In genomic region chr9:119094462-119095109, GRCm38 (mm10) we compare ENCODE assay signal across 16 mouse cellular contexts. TPM values are rescaled to one million over a fixed set of nuclear protein-coding genes. Genes with fewer than 3 reads are reported as not detected.
A peak's percentile ranks its signal among the peaks of the same experiment; 100 is the strongest.
DNase-seq lines count a peak whose midpoint lies in the region; ATAC-seq and TF ChIP-seq lines count a peak whose summit lies in the region.
"Had no signal": no experiment of that assay in that cellular context is flagged by ENCODE, and none has a peak within 500 bp of the region (broad histone marks: within the 10 kb centered on the region; RNA-seq: fewer than 3 reads in every experiment).

No protein-coding gene starts in this region.

- TF ChIP-seq CTCF in CH12.LX (conservative IDR thresholded peaks at IDR 0.05 in 1 of 2, IDR thresholded peaks at IDR 0.05 in 1 of 2; ENCODE audit: low read depth in 2 of 2, low read length in 2 of 2): no peak

- no peaks in the 10 kb centered on the region for H3K79me2 ChIP-seq in CH12.LX (replicated peaks; ENCODE audit: control insufficient read depth, extremely low read depth, insufficient read depth, poor library complexity, severe bottlenecking)

- peak; percentile 82 to 85 for DNase-seq in cerebellum, postnatal 10 days
- no peak for DNase-seq in cerebellum, adult 18-20 months
- DNase-seq in CH12.LX (ENCODE audit: extremely low read depth): no peak
- no peak for DNase-seq in MN1 (ENCODE audit: low spot score)
- no peak for DNase-seq in c-Kit-positive CD71-positive TER-119-positive erythroid progenitor cells, embryonic 14.5 days (ENCODE audit: low spot score)
- DNase-seq: cerebellum, adult 11-12 months; gastrocnemius, postnatal 36 days; spleen, adult 18-20 months; thymus, postnatal 36 days had no signal

- H3K27ac ChIP-seq in heart, embryonic 15.5 days: peak overlapping the region; percentile 85; the same call in 1 of the 2 replicates
- no peak overlapping the region for H3K27ac ChIP-seq in heart, embryonic 12.5 days (ENCODE audit: poor library complexity, severe bottlenecking)
- no peak overlapping the region for H3K27ac ChIP-seq in CH12.LX (ENCODE audit: insufficient read depth, low read depth)
- H3K27ac ChIP-seq in hindbrain, embryonic 15.5 days (replicated peaks): peak overlapping the region; percentile 74; the same call in 1 of the 2 replicates
- H3K27ac ChIP-seq: liver, embryonic 12.5 days; neural tube, embryonic 12.5 days had no signal

- no peak for TF ChIP-seq EP300 in CH12.LX (IDR thresholded peaks at IDR 0.05; ENCODE audit: low read length)

- H3K36me3 ChIP-seq in heart, embryonic 15.5 days: no peaks in the 10 kb centered on the region
- no peaks in the 10 kb centered on the region for H3K36me3 ChIP-seq in heart, embryonic 12.5 days
- no peaks in the 10 kb centered on the region for H3K36me3 ChIP-seq in CH12.LX (replicated peaks in 1 of 2; ENCODE audit: control insufficient read depth in 1 of 2, insufficient read depth in 1 of 2, low read length in 1 of 2)
- no peaks in the 10 kb centered on the region for H3K36me3 ChIP-seq in hindbrain, embryonic 15.5 days
- H3K36me3 ChIP-seq: intestine, embryonic 15.5 days; liver, embryonic 12.5 days; lung, embryonic 15.5 days; neural tube, embryonic 12.5 days had no signal

- dilution Hi-C loops in CH12.LX (cut with MboI; ENCODE audit: extremely low pct_ligation_motif_present, extremely low pct_unique_long_range_greater_than_20kb, low sequenced_read_pairs): no loop called here

- no peak overlapping the region for H3K9ac ChIP-seq in heart, embryonic 15.5 days
- H3K9ac ChIP-seq in heart, embryonic 12.5 days: no peak overlapping the region; the same call in 1 of the 2 replicates
- H3K9ac ChIP-seq in CH12.LX (ENCODE audit: insufficient read depth, low read depth): no peak overlapping the region
- no peak overlapping the region for H3K9ac ChIP-seq in hindbrain, embryonic 15.5 days
- H3K9ac ChIP-seq: intestine, embryonic 15.5 days; liver, embryonic 12.5 days had no signal

- WGBS in heart, embryonic 15.5 days: 71% methylated on average over 13 of the region's 13 CpGs
- 66% methylated on average over 13 of the region's 13 CpGs for WGBS in heart, embryonic 12.5 days
- WGBS in hindbrain, embryonic 15.5 days: 52% methylated on average over 13 of the region's 13 CpGs

- peaks cover 29% of the 10 kb centered on the region for H3K4me1 ChIP-seq in heart, embryonic 15.5 days (replicated peaks)
- peaks cover 32% of the 10 kb centered on the region for H3K4me1 ChIP-seq in heart, embryonic 12.5 days (replicated peaks)
- peaks cover 12 to 13% of the 10 kb centered on the region in 2 experiments for H3K4me1 ChIP-seq in CH12.LX (ENCODE audit: control insufficient read depth in 1 of 2, insufficient read depth in 2 of 2)
- peaks cover 38% of the 10 kb centered on the region for H3K4me1 ChIP-seq in hindbrain, embryonic 15.5 days (replicated peaks)

- no peaks in the 10 kb centered on the region for H3K9me3 ChIP-seq in heart, embryonic 15.5 days (replicated peaks)
- no peaks in the 10 kb centered on the region for H3K9me3 ChIP-seq in heart, embryonic 12.5 days (replicated peaks)
- no peaks in the 10 kb centered on the region for H3K9me3 ChIP-seq in CH12.LX (replicated peaks; ENCODE audit: low read length)
- H3K9me3 ChIP-seq in hindbrain, embryonic 15.5 days: no peaks in the 10 kb centered on the region
- H3K9me3 ChIP-seq: intestine, embryonic 15.5 days; liver, embryonic 12.5 days; lung, embryonic 15.5 days; neural tube, embryonic 12.5 days had no signal

- TF ChIP-seq RAD21 in CH12.LX (IDR thresholded peaks at IDR 0.05; ENCODE audit: low read depth, low read length): no peak

- no peak overlapping the region for H3K4me3 ChIP-seq in heart, embryonic 15.5 days
- H3K4me3 ChIP-seq in heart, embryonic 12.5 days: no peak overlapping the region
- no peak overlapping the region for H3K4me3 ChIP-seq in CH12.LX (replicated peaks in 1 of 3; ENCODE audit: low read depth in 2 of 3, low read length in 2 of 3, poor library complexity in 1 of 3)
- H3K4me3 ChIP-seq in hindbrain, embryonic 15.5 days: no peak overlapping the region
- H3K4me3 ChIP-seq: liver, embryonic 12.5 days; neural tube, embryonic 12.5 days had no signal

- no peak for ATAC-seq in heart, embryonic 15.5 days (replicated peaks; ENCODE audit: insufficient number of reproducible peaks, insufficient read depth, low FRiP score, low read depth)
- no peak for ATAC-seq in heart, embryonic 12.5 days (ENCODE audit: insufficient number of reproducible peaks, low FRiP score)
- peak; percentile 23; the same call in 1 of the 2 replicates for ATAC-seq in hindbrain, embryonic 15.5 days (ENCODE audit: low FRiP score, low read depth)
- ATAC-seq: intestine, embryonic 15.5 days; liver, embryonic 12.5 days had no signal

- in situ Hi-C loops in CH12.LX (cut with MboI; ENCODE audit: low pct_ligation_motif_present, low pct_unique_long_range_greater_than_20kb, low sequenced_read_pairs): no loop called here

- 0 out of 2 replicates have a peak, but pooled peaks cover 14% of the 10 kb centered on the region for H3K27me3 ChIP-seq in heart, embryonic 15.5 days
- 0 out of 2 replicates have a peak, but pooled peaks cover 10% of the 10 kb centered on the region for H3K27me3 ChIP-seq in heart, embryonic 12.5 days (replicated peaks)
- peaks cover 93% of the 10 kb centered on the region for H3K27me3 ChIP-seq in CH12.LX (replicated peaks)
- peaks cover 6% of the 10 kb centered on the region; the same call in 1 of the 2 replicates for H3K27me3 ChIP-seq in hindbrain, embryonic 15.5 days
- H3K27me3 ChIP-seq: intestine, embryonic 15.5 days had no signal

- no peak for TF ChIP-seq POLR2A in CH12.LX (IDR thresholded peaks at IDR 0.05; ENCODE audit: low read depth, low read length)

- H3K4me2 ChIP-seq in heart, embryonic 15.5 days: no peak overlapping the region
- H3K4me2 ChIP-seq in heart, embryonic 12.5 days: no peak overlapping the region
- H3K4me2 ChIP-seq in CH12.LX (ENCODE audit: insufficient read depth, low read depth, poor library complexity, severe bottlenecking): no peak overlapping the region
- H3K4me2 ChIP-seq in hindbrain, embryonic 15.5 days: peak overlapping the region; percentile 87
- H3K4me2 ChIP-seq: liver, embryonic 12.5 days had no signal

TF ChIP-seq in CH12.LX, 34 proteins besides CTCF, POLR2A, EP300 and RAD21:
- TF ChIP-seq HCFC1 (IDR thresholded peaks at IDR 0.05; ENCODE audit: low read depth, low read length) (no peak), IRF4 (IDR thresholded peaks at IDR 0.05; ENCODE audit: low read depth, low read length) (peak; percentile 64; the same call in 1 of the 2 replicates), JUND (conservative IDR thresholded peaks at IDR 0.05; ENCODE audit: low read depth, low read length) (no peak), ZMIZ1 (IDR thresholded peaks at IDR 0.05; ENCODE audit: low read depth, low read length) (no peak), PAX5 (IDR thresholded peaks at IDR 0.05; ENCODE audit: low read length) (no peak), MXI1 (IDR thresholded peaks at IDR 0.05; ENCODE audit: low read depth, low read length) (no peak), GABPA (IDR thresholded peaks at IDR 0.05; ENCODE audit: insufficient replicate concordance, low read depth, low read length) (no peak)

RNA-seq across cellular contexts. Expression of gene Plcd1, which starts 1.3 kb away (rescaled TPM):
- polyA plus RNA-seq in heart, embryonic 15.5 days (2015; fragmentation: Nextera tagmentation; extraction: Ambion mirVana): 16.6 and 25.2 TPM in 2 replicates
- 19.1 and 20.7 TPM in 2 replicates for polyA plus RNA-seq in heart, embryonic 12.5 days (2016; fragmentation: Nextera tagmentation; extraction: Ambion mirVana)
- total RNA-seq in CH12.LX (2012; rRNA removed) (0.21 and 0.38 TPM in 2 replicates), CH12.LX (2014; rRNA removed) (not detected in 2 replicates)
- 0.43 and 0.59 TPM in 2 replicates for polyA plus RNA-seq in CH12.LX (2012; ENCODE audit: insufficient read length, low read depth)
- polyA plus RNA-seq in hindbrain, embryonic 15.5 days (2015; fragmentation: Nextera tagmentation; extraction: Ambion mirVana): 20.1 and 20.3 TPM in 2 replicates

RNA-seq across cellular contexts. Expression of gene Dlec1, which starts 7.7 kb away (rescaled TPM):
- 0.46 and 0.53 TPM in 2 replicates for polyA plus RNA-seq in heart, embryonic 15.5 days (2015; fragmentation: Nextera tagmentation; extraction: Ambion mirVana)
- polyA plus RNA-seq in heart, embryonic 12.5 days (2016; fragmentation: Nextera tagmentation; extraction: Ambion mirVana): 0.49 and 0.55 TPM in 2 replicates
- 6.2 and 6.3 TPM in 2 replicates for total RNA-seq in CH12.LX (2012; rRNA removed)
- 1.3 and 1.4 TPM in 2 replicates for total RNA-seq in CH12.LX (2014; rRNA removed)
- 5.9 and 6.0 TPM in 2 replicates for polyA plus RNA-seq in CH12.LX (2012; ENCODE audit: insufficient read length, low read depth)
- polyA plus RNA-seq in hindbrain, embryonic 15.5 days (2015; fragmentation: Nextera tagmentation; extraction: Ambion mirVana): 1.3 and 1.4 TPM in 2 replicates
- total RNA-seq: gastrocnemius, postnatal 36 days had no signal

RNA-seq across cellular contexts. Expression of gene Vill, which starts 42.0 kb away (rescaled TPM):
- 8.7 and 12.4 TPM in 2 replicates for polyA plus RNA-seq in heart, embryonic 15.5 days (2015; fragmentation: Nextera tagmentation; extraction: Ambion mirVana)
- 14.3 and 15.3 TPM in 2 replicates for polyA plus RNA-seq in heart, embryonic 12.5 days (2016; fragmentation: Nextera tagmentation; extraction: Ambion mirVana)
- total RNA-seq in CH12.LX (2012; rRNA removed) (71.4 and 85.2 TPM in 2 replicates), CH12.LX (2014; rRNA removed) (56.7 and 57.3 TPM in 2 replicates)
- 46.3 and 48.4 TPM in 2 replicates for polyA plus RNA-seq in CH12.LX (2012; ENCODE audit: insufficient read length, low read depth)
- polyA plus RNA-seq in hindbrain, embryonic 15.5 days (2015; fragmentation: Nextera tagmentation; extraction: Ambion mirVana): 3.3 and 3.6 TPM in 2 replicates

Comparison
In these comparisons a context has a peak if more than half of its experiments do, and no peak if none do; other contexts are left out.
1. DNase-seq: peak in cerebellum, postnatal 10 days (2 of 2); none in cerebellum, adult 18-20 months (0 of 2), CH12.LX (single experiment), MN1 (single experiment) and c-Kit-positive CD71-positive TER-119-positive erythroid progenitor cells, embryonic 14.5 days (single experiment).
2. H3K27ac ChIP-seq: peak in heart, embryonic 15.5 days (single experiment) and hindbrain, embryonic 15.5 days (single experiment); none in heart, embryonic 12.5 days (single experiment) and CH12.LX (single experiment).
3. RNA of gene Plcd1, which starts 1.3 kb away (polyA plus RNA-seq): 20.1 to 20.3 TPM in hindbrain, embryonic 15.5 days, 19.1 to 20.7 TPM in heart, embryonic 12.5 days and 16.6 to 25.2 TPM in heart, embryonic 15.5 days; 0.43 to 0.59 TPM in CH12.LX; every median in the first group is over 10 times any median in the second.